Mouse (Mus musculus) left cerebral cortex, adult 18-20 months (tissue): Measurements from ENCODE around the gene Ipmk. TPM values are rescaled to one million over a fixed set of nuclear protein-coding genes. Genes with fewer than 3 reads are reported as not detected.
"Not testable (repeated sequence)": the region's sequence is repeated elsewhere in the genome, so short reads cannot be mapped to it uniquely, and the experiment has no call there.

Experiments
- DNase-seq, 2 experiments: peaks; one replicate each; pipeline ENCODE4 v3.0.0; 2021 to 2022; ENCODE audit warnings: low spot score in 2 of 2, mixed read lengths in 1 of 2
- total RNA-seq, 2 experiments: library from RNA; stranded (reverse); gene quantifications; 2 replicates each; pipeline ENCODE4 v1.2.3; 2021

The Ipmk gene
- total RNA-seq, 2 experiments from 2014 or later = 31.3 to 36.6 TPM

DNA sequence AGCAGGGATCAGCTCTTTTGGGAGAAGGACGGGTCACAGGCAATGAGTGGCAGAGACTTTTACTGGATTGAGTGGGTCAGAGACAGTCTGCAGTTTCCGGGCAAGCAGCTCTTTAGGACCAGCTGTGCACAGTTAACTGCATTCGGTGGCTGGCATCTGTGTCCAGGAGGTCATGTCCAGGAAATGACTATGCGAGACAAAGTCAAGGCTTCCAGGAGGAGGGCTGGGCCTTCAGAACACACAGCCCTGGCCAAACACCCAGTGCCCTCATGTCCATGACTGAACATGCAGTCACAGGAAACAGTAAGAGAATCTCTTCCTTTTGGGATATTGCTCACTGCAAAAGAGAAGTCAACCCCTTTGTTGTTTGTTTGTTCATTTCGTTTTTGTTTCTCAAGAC lies 62.4 kb downstream of the Ipmk start:
- DNase-seq = no peak

DNA sequence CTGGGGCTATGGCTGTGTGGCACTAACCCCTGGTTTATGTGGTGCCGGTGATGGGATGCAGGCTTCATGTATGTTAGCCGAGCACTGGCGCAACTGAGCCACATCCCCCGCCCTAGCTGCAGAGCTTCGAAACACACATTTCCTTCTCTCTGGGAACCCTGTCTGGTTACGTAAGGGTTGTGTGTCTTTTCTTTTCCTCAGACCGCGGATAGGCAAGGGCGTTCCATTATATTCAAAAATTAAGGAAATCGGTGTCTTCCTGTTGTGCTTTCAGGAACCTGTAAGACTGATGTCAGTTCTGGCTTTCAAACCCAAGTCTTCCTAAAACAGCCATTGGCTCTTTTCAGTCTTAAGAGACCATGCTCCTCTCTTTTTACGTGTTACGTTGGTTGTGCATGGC lies 65.8 kb downstream of the Ipmk start:
- no peak for DNase-seq

DNA sequence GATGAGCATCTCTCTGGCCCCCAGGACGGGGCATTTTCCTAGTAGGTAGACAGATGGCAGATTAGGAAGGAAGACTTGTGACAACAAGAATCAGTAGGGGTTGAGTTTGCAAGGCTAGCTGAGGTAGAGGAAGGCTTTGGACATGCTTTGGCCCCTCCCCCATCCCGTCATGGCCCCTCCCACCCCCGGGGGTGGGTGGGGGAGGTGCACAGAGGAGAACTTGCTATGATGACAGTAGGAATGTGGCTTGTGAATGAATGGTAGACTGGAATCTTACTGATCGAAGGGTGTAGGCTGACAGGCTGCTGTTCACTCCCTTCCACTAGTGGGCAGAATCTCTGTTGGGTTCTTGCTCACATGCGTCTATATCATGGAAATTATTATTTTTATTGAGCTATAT lies 74.0 kb downstream of the Ipmk start:
- DNase-seq = no peak

DNA sequence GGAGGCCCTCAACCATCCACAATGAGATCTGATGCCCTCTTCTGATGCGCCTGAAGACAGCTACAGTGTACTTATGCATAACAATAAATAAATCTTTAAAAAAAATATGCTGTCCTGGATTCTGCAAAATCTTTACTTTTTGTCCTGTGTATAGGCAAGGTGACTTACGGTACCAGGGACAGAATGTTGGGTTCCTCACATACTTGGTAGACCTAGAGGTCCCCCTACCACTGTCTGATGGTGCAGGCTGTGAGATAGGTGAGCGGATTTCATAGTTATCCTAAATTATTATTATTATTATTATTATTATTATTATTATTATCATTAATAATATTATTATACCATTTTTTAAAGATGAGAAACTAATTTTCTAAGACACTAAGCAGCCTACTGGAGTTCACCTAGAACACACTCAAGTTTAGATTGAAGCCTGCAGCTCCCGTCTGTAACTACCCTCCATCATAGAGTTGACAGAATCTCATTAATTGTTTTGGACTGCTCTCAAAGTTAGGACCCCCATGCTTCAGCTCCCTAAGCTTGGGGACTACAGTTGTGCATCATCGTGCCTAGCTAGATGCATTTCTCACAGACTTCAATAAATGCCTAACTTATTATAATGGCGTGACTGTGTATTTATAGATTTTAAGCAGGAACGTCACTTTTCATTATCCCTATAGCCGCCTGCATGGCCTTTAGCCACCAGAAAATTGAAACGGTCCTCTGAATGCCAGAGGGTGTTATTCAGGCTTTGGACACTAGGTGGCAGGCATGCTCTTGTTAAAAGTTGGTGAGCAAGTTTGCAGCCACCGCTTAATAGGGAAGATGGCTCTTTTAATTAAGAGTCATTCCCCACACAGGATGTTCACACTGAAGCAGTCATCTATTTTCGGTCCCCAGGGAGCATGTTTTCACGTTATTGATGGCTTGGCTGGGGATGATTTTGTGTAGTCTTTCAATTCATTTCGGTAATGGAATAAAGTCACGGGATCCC lies 74.8 kb downstream of the Ipmk start:
- peak; percentile 65 to 71 for DNase-seq

DNA sequence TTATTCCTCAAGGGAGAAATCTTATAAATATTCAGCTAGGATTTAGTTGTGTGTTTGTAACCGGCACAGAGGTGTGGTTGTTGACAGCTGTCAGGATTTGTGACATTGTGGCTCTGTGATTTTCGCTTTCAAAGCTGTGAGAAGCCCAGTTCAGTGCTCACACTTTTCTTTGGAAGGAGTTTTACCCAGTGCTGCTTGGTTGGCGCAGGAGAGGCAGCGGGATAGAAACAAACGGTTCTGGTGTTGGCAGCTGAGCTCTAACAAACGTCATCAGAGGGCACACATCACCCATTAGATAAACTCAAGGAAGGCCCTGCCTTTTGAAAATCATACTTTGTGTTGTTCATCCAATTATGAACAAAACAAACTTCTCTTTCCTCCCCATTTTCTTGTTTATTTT lies 79.2 kb downstream of the Ipmk start:
- no peak for DNase-seq

DNA sequence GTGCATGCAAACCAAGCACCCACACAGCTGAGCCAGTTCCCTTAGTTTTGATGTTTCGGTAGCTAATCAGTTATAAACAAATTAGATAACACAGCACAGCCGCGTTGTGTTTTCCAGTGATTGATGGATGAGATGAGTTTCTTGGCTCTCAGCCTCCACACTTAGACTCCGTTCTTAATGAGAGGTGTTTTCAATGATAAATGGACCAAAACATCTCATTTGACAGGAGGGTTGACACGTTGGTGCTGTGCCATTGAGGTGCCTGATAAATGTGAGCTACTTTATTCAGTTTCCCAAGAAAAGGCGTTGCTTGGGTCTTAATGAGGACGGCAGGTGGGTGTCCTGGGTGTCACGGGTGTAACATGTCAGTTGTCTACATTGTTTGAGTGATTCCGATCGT lies 79.8 kb downstream of the Ipmk start:
- no peak for DNase-seq

DNA sequence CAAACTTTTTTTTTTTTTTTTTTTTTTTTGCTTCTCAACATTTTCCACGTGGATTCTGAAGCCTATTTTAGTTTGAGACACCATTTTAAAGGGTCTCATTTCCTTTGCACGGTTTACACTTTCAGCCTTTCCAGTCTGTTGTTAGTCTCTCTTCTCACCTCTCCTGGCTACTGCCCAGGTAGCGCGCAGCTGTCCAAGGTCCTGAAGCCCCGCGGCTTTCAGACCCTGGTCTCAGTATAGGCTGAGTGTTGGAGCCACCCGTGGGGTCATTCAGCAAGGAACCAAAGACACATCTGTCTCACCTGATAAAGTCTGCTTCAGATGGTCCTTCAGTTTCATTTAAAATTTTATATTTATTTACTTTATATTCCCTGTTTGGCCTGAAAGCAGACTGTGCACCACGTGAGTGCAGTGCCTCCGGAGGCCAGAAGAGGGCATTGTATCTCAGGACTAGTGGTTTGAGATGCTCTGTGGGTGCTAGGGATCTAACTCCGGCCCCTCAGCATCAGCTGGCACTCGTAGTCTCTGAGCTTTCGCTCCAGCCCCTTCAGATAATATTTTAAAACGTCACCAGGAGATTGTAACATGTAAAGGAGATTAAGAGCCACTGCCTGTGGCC lies 80.8 kb downstream of the Ipmk start:
- no peak for DNase-seq

DNA sequence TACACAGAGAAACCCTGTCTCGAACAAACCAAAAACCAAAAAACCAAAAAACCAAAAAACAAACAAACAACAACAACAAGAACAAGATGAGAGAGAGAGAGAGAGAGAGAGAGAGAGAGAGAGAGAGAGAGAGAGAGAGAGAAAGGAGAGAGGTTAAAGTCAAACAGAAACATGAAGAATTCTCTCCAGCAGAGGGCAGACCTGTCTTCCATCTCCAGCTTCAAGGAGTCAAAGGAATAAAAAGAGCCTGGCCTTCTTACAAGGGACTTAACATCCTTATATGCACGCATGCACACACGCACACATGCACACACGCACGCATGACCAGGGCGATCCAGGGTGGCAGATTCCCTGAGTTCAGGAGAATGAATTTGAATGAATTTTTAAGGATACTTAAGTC lies 83.1 kb downstream of the Ipmk start:
- no peak for DNase-seq

DNA sequence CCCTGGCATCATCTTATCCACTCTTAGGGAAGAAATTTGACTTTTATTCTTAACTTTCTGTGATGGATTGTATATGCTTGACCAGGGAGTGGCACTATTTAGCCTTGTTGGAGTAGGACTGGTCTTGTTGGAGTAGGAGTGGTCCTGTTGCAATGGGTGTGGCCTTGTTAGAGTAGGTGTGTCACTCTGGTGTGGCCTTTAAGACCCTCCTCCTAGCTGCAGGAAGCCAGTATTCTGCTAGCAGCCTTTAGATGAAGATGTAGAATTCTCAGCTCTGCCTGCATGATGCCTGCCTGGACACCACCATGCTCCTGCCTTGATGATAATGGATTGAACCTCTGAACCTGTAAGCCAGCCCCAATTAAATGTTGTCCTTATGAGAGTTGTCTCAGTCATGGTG lies 95.5 kb downstream of the Ipmk start:
- DNase-seq = no peak

DNA sequence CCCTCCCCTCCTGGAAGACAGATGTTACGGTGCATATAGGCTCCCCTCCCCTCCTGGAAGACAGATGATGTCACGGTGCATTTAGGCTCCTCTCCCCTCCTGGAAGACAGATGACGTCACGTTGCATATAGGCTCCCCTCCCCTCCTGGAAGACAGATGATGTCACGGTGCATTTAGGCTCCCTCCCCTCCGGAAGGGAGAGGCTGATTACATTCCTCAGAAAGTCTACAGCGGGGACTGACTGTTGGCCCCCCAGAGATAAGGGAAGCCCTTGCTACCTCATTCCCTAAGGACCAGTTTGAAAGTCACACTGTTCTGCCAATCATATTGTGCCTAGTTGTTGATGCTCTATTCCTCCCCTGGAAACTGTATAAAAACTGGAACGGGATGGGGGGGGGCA lies 100.1 kb downstream of the Ipmk start:
- DNase-seq = no peak

DNA sequence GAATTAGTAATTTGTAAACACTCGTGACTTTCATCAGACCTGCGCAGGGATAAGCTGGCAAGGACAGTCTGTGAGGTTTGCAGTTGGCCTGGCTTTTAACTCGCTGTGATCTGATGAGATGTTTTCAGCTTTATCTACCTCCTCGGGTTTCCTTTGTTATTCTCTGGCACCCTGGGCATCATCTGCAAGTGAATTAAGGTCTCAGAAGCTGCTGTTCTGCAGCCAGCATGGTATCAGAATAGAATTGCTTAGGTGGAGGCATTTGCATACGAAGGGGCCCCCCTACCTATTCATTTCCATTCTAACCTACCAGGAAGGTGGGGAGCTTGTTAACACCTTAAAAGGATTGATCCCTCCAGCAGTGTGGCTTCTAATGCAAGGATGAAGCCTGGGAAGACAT lies 100.7 kb downstream of the Ipmk start:
- DNase-seq = no peak

DNA sequence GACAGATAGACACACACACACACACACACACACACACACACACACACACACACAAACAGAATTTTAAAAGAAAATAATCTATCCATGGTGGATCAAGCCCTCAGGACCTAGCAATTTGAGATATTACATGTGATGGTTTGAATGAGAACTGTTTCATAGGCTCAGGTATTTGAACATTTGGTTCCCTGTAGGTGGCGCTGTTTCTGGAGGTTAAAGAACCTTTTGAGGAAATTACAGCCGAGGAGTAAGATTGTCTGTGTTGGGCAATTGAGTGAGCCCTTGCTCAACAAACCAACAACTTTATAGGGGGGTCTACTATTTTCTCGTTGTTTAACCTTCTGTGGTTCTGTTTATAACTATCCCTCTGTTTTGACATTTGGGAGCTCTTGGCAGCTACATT lies 107.8 kb downstream of the Ipmk start:
- no peak for DNase-seq

DNA sequence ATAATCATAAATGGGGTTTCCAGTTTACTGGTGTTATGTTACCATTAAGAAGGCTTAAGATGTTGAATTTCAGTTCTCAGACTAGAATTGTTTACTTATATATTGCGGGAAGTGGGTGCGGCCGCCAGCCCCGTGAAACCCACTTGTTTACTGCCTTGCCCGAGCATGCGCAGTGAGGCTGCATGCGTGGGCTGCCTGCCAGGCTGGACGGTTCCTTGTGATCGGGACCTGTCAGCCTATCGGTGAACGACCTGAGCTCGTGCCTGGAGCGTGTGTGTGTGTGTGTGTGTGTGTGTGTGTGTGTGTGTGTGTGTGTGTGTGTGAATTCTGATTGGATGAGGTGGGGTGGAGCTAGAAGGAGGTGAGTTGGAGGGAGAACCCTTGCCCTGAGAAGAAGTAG lies 114.8 kb downstream of the Ipmk start:
- not testable (repeated sequence) for DNase-seq

DNA sequence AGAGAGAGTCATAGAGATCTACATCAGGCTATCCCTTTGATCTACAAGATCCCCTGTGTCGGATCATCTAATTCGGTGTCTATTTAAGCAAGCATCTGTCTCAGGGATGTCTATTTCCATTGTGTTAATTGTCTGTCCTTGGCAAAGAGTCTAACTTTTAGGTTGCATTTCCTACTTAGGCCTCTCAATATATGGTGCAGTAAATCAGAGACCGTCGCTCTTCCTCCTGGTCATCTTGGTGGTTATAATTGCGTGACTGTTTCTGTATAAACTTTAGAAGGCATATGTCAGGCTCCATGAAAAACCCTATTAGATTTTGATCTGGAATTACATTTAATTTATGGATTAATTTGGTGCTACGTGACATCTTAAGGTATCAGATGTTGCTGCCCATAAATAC lies 116.9 kb downstream of the Ipmk start:
- DNase-seq = no peak

DNA sequence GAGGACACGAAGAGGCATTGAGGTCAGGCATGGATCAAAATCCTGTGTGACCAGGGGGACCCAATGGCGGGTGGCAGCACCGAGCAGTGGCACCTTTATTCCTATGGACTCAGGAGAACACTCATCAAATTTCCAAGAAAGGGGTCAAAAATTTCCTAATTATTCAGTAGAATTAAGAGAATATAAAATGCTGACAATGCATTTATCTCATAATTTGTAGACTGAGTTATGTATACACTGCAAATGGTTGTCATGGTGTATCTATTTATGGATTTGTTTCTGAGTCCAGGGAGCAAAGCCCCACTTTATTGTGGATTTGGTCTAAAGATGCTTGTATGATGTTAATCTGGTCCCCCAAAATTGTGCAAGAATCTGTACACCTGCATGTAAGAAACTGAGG lies 120.8 kb downstream of the Ipmk start:
- no peak for DNase-seq

DNA sequence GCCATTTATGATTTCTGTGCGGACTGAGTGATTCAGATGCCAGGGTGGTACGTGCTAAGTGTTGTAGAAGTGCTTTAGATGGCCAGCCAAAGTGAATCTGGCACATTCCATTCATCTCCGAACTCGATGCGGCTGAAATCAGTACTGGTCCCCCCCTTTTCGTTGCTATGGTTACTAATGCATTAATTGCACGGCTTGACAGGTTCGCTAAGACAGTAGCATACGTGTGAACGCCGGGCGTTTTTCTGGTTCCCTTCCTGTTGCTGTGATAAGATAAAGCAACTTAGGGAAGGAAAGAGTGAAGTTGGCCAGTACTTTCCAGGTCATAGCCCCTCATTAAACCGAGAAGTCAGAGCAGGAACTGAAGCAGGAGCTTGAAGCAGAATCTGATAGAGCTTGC lies 122.2 kb downstream of the Ipmk start:
- no peak for DNase-seq

DNA sequence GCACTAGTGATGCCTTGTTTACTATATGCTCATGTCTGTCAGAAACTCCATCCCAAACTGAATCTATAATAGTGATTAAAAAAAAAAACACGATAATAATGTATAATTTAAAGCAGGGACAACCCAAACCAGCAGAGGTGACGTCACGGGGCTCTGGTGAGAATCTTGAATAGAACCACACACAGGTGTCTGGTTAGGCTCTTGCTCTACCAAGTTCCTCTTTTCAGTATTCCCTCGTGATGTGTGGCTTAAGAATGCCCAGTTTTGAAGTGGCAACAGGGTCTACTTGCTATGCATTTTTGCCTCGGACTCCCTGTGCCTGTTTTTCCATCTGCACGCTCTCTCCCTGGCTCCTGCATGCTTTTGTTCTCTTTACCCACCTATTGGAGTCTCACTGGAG lies 124.5 kb downstream of the Ipmk start:
- no peak for DNase-seq

DNA sequence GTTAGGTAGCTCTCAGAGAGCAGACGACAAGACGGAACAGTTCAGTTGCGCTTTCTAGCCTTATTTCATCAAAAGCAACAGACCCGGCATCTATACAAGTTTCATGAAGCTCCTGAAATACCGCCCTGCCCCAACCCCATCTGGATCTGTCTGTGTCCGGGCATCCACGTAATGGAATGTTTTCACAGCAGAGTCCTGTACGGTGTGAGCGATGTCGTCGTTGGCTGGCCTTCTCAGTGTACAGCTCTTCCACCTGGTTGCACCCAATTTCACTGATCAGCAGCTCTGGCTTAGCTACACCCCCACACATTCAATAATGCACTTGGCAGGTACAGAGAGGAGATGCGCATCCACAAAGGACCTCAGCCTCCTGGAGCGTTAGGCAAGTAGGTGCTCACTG lies 126.0 kb downstream of the Ipmk start:
- no peak for DNase-seq

DNA sequence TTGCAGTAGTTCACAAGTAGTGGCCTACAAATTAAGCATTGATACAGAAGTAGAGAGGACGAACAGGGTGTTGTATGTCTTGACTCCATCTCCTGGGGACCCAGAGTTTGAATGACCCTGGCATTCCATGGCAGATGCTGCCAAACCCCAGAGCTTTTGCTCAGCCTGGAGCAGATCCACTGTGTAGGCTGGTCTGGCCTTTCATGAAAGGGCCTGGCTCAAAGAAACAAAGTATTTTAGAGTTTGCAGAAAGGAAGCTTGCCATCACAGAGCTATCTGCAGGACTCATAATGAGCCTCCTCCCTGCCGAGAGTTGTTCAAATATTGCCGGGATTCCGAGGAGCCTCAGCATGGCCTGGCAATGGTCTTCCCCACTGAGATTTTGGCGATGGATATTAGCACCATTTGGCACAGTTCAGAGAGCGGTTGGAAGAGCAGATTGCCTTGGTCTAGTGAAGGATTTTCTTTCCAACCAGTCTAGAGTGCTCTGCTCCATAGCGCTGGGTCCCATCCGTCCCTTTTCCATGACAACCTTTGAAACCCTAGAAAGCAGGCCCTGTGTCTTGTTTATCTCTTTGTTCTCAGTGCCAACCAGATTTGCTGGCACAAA lies 129.0 kb downstream of the Ipmk start:
- DNase-seq = no peak

DNA sequence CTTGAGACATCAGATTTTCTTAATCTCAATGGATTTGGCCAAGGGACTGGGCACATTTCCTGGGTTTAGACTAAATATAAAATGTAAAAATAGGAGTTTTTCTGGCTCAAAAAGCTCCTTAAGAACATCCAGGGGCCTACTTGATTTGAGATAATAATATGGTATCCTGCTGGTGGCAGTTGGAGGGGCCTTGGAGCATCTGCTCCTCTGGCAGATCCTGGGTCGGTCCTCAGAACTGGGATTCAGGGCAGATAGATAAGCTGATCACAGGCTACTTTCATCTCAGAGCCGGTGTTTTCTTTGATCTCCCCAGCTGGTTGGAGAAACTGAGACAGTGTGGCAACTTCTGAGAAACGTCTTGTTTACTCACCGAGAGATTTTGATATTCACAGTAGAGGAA lies 129.6 kb downstream of the Ipmk start:
- no peak for DNase-seq

DNA sequence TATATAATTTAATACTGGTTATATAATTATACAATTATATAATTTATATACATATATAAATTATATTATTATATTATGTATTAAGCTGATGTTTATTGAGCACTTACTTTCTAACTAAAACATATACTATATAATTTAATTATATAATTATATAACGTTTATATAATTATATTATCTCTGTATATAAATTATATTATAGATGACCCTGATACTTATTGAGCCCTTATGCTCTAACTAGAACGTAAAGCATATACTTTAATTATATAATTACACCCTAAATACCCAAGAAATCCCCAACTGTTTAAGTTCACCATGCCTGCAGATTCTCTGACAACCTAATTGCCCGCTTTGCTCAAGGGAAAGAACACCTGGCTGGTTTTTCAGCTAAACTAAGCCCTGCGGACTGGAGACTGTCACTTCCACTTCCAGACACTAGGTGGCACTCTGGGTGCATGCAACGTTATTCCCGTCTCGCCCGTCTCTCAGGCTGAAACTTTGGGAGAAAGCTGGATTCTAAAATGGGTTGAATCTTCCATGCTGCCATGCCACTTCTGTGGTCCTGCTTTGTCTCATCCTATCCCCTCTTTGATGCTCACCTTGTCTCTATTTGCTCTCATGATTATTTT lies 132.2 kb downstream of the Ipmk start:
- peak; percentile 77 to 86 for DNase-seq
